Mouse (Mus musculus) limb, embryonic 10.5 days (tissue): Measurements from ENCODE around the gene Gm21060. TPM values are rescaled to one million over a fixed set of nuclear protein-coding genes. Genes with fewer than 3 reads are reported as not detected.
A peak's percentile ranks its signal among the peaks of the same experiment; 100 is the strongest.
"Not testable (repeated sequence)": the region's sequence is repeated elsewhere in the genome, so short reads cannot be mapped to it uniquely, and the experiment has no call there.

Experiments used
- DNase-seq: peaks from one replicate; pipeline ENCODE4 v3.0.0-alpha.2; 2017; ENCODE audit warnings: low spot score
- H3K27ac ChIP-seq: fragments of 300-500 bp; sonication (generic); 2 replicates; pipeline ENCODE4 v1.5.1; 2016; ENCODE audit warnings: mild to moderate bottlenecking
- H3K27me3 ChIP-seq: fragments of 300-500 bp; sonication (generic); 2 replicates; pipeline ENCODE4 v1.6.1; 2016; ENCODE audit warnings: low read depth, mild to moderate bottlenecking; ENCODE audit not compliant: poor library complexity, severe bottlenecking
- H3K36me3 ChIP-seq: fragments of 300-500 bp; sonication (generic); 2 replicates; pipeline ENCODE4 v1.6.1; 2016; ENCODE audit warnings: mild to moderate bottlenecking, moderate library complexity
- H3K4me1 ChIP-seq: fragments of 300-500 bp; sonication (generic); 2 replicates; pipeline ENCODE4 v1.6.1; 2016
- H3K4me3 ChIP-seq: fragments of 300-500 bp; sonication (generic); 2 replicates; pipeline ENCODE4 v1.5.1; 2016; ENCODE audit warnings: mild to moderate bottlenecking, moderate library complexity
- H3K9me3 ChIP-seq: fragments of 300-500 bp; sonication (generic); replicated peaks from 2 replicates; pipeline ENCODE4 v1.6.1; 2016; ENCODE audit warnings: mild to moderate bottlenecking
- WGBS: fragments of 180-500 bp; shearing (Covaris S2); methylation state at CpG from one replicate; pipeline ENCODE4 v1.1.7; 2016; 5-methylcytosine and 5-hydroxymethylcytosine counted together
- polyA plus RNA-seq: library from polyadenylated mRNA; unstranded; fragments of >200 nt; fragmentation: Nextera tagmentation; extraction: Ambion mirVana; gene quantifications from 2 replicates; pipeline ENCODE4 v1.2.1, GENCODE M21; 2016

Gm21060 gene
- not detected in 2 replicates for polyA plus RNA-seq

DNA sequence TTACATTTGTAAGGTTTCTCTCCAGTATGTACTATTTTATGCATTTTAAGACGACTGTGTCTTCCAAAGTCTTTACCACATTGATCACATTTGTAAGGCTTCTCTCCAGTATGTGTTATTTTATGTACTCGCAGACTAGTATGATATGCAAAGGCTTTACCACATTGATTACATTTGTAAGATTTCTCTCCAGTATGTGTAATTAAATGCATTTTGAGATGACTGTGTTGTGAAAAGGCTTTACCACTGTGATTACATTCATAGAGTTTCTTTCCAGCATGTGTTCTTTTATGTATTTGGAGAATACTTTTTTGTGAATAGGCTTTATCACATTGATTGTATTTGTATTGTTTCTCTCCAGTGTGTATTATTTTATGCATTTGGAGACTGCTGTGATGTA is at the start of gene Gm21060:
Gm21060 (minus strand) TSS at position 101 of the 400 bp plus-strand sequence.
- DNase-seq: no peak
- H3K27me3 ChIP-seq: no peaks in the 10 kb centered on the region
- no peaks in the 10 kb centered on the region for H3K9me3 ChIP-seq
- H3K4me1 ChIP-seq: no peaks in the 10 kb centered on the region
- no peak within 1 kb of the TSS for H3K4me3 ChIP-seq
- no peak within 1 kb of the TSS for H3K27ac ChIP-seq
- WGBS: 94% methylated on average over 2 of the region's 2 CpGs
- H3K36me3 ChIP-seq: no peaks in the 10 kb centered on the region

DNA sequence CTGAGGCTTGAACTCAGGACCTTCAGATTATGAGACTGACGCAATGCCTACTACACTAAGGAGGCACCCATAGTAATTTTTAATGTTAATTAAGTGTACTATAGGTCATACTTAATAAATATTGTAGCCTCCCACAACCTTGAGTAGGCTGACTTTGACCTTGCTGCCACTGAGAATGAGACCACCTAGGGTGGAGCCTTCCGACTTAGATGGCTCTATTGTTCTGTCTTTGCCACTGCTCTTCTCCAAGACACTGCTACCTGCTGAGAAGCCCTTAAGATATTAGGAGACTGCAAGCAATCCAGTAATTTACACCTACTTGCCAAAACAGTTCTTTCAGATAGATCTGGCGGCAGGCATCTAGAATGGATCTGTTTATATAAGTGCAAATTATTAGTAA is 24.0 kb upstream of the Gm21060 start:
- H3K27ac ChIP-seq, H3K4me1 ChIP-seq, H3K4me3 ChIP-seq, DNase-seq, H3K36me3 ChIP-seq, H3K27me3 ChIP-seq, H3K9me3 ChIP-seq: not testable (repeated sequence)
- 73% methylated on average over 3 of the region's 3 CpGs for WGBS

DNA sequence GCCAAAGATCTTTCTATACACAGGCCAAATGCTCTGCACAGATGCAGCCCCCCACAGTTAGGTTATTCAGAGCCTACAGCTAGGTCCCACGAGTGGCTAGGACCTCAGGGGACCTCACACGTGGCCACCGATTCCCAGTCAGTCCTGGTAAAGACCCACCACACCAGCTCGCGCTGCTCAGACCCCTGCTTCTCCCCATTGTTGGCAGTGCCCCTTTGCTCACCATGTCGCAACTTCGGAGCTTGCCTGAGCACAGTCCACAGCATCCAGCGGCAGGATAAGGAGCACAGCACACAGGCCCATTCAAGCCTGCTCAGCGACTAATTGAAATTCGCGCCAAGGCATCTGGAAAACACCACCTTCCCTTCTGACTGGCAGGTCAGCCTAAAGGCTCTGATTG is 16.3 kb upstream of the Gm21060 start:
- H3K36me3 ChIP-seq, H3K27me3 ChIP-seq, DNase-seq, H3K4me1 ChIP-seq, H3K9me3 ChIP-seq, H3K4me3 ChIP-seq, H3K27ac ChIP-seq: not testable (repeated sequence)
- 32% methylated on average over 11 of the region's 11 CpGs for WGBS

DNA sequence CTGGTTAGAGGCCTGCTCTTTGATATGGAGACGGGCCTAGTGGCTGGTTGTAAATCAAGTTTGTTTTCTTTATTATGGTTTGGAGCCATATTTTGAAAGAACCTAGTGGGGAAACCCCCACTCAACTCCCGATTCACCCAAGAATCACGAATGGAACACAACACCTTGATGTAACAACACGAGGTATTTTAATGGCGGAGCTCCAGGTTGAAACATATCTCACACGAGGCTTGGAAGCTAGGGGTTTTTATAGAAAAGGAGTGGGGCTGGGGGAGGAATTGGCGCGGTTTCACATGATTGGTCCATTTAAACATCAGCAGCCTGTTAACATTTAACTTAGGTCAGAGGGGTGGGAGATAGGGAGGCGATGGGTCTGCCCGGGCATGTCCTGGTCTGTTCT is 15.5 kb upstream of the Gm21060 start:
- DNase-seq, H3K9me3 ChIP-seq, H3K27ac ChIP-seq, H3K4me3 ChIP-seq, H3K4me1 ChIP-seq, H3K36me3 ChIP-seq, H3K27me3 ChIP-seq: not testable (repeated sequence)
- WGBS: 90% methylated on average over 10 of the region's 10 CpGs

DNA sequence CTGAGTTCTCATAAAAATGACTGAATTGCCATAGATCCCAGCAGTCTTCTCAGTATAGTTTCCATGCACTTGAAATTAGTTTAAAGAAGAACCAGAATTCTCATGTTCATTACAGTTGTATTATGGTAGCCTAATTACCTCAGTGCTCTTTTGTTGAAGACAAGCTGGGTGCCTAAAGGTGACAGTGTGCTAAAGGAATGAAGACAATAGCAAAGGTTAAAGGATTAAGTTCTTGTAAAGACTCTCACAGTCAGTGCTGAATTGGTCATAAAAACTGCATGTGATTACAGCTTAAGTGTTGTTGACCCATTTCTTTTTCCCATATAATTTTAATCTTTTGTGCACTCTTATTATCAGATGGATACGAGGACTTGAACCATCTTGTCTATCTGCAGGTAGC is 11.2 kb upstream of the Gm21060 start:
- H3K27me3 ChIP-seq, H3K4me1 ChIP-seq, H3K9me3 ChIP-seq, DNase-seq, H3K36me3 ChIP-seq, H3K27ac ChIP-seq, H3K4me3 ChIP-seq: not testable (repeated sequence)
- 75% methylated on average over 1 of the region's 1 CpGs for WGBS

DNA sequence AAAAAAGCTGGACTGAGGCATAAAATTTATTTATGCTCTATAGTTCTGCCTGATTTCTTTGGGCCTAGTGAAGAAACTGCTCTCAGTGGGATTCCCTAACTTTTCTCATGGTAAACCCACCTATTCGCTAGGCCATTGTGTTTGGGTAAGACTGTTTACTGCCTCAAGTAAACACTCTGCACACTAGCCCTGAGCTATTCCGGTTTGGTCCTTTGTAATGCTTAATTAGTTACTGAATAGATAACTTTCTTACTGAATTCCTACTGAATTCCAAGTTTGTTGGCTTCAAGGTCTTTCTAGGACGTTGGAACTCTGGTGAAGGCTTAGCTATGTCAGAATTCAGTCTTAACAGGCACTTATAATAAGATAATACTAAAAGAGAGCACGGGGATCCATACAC is 11.8 kb downstream of the Gm21060 start:
- not testable (repeated sequence) for DNase-seq, H3K4me3 ChIP-seq, H3K9me3 ChIP-seq, H3K4me1 ChIP-seq, H3K36me3 ChIP-seq, H3K27me3 ChIP-seq, H3K27ac ChIP-seq
- 82% methylated on average over 4 of the region's 4 CpGs for WGBS

DNA sequence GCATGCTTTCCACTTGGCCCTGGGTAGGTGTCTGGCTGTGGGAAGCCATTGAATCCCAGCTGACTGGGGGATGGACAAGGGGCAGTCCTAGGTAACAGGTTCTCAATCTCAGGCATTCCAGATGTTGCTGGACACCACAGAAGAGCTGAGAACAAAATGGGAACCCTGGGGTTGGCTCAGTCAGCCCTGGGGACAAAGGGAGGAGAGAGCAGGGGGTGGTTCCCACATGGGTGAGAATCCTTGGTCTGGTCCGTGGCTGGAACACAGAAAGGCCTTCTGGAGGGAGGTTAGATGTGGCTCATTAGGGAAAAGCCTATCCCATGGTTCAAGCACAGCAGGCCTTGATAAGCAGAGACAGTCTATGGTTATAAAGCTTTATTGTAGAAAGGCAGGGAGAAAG is 13.3 kb downstream of the Gm21060 start:
- whole genome bisulfite sequencing: 58% methylated on average over 1 of the region's 1 CpGs
- H3K27me3 ChIP-seq: no peaks in the 10 kb centered on the region
- H3K4me3 ChIP-seq: no peak overlapping the region
- no peaks in the 10 kb centered on the region for H3K9me3 ChIP-seq
- H3K4me1 ChIP-seq: no peaks in the 10 kb centered on the region
- no peak for DNase-seq
- no peak overlapping the region for H3K27ac ChIP-seq
- no peaks in the 10 kb centered on the region for H3K36me3 ChIP-seq

DNA sequence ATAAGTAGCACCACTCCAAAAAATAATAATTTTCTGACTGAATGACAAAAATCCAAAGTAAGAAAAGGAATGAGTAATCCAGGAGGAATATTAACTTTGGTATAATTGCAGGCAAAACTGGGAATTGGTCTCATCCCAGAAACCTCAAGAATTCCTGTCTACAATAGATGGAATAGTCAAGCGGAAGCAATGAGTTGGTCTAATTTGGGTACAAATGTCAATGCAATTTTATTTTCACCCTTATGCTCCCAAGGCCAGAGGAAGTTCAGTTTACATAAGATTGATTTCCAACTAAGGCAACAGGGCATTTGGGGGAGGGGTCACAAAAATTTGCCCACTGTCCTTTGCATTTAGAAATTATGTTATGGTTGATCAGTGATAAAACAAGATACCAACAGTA is 21.4 kb downstream of the Gm21060 start:
- Histone ChIP-seq H3K9me3 (no peaks in the 10 kb centered on the region), H3K27ac (no peak overlapping the region), H3K27me3 (no peaks in the 10 kb centered on the region), H3K4me1 (no peaks in the 10 kb centered on the region), H3K4me3 (no peak overlapping the region), H3K36me3 (no peaks in the 10 kb centered on the region)
- WGBS: 94% methylated on average over 1 of the region's 1 CpGs
- DNase-seq: no peak

DNA sequence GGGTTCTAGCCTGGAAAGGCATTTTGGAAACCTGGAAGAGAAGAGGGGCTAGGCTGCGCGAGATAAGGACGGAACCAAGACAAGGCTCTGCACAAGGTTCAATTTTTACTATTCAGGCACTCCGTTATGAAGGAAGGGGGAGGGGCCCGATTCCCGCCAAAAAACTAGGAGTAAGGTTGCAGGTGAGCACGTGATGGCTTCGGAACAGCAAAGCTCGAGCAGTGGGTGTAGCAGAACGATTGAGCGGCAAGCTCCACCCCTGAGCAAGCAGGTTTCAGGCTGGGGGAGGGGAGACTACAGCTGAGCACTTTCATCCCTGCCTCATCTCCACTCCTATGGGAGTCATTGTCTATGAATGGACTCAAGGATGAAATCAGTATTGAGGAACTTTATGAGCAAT is 27.7 kb downstream of the Gm21060 start:
- H3K9me3 ChIP-seq, H3K27me3 ChIP-seq, H3K4me1 ChIP-seq, H3K36me3 ChIP-seq, DNase-seq, H3K27ac ChIP-seq, H3K4me3 ChIP-seq: not testable (repeated sequence)
- WGBS: 30% methylated on average over 11 of the region's 11 CpGs

DNA sequence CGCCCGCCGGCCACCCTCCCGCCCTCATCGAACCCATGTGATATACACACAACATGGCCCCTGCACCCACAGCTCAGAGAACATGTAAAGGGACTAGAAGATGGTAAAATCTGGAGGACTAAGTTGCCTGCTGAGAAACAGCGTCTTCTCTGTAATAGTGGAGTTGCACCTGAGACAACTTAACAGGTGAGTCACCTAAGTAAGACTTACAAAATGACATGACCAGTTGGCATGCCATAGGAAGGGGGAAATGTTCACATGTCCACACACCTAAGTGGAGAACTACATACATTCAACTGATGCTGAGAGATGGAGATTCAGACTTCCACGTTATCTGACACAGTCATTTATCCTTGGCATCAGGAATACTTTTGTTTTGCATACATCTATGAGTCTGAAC is 29.7 kb downstream of the Gm21060 start:
- Histone ChIP-seq H3K9me3 (no peaks in the 10 kb centered on the region), H3K27me3 (0 out of 2 replicates have a peak, but pooled peaks cover 5% of the 10 kb centered on the region), H3K4me3 (no peak overlapping the region), H3K36me3 (no peaks in the 10 kb centered on the region), H3K4me1 (no peaks in the 10 kb centered on the region), H3K27ac (no peak overlapping the region)
- DNase-seq: no peak
- 20% methylated on average over 7 of the region's 7 CpGs for WGBS

DNA sequence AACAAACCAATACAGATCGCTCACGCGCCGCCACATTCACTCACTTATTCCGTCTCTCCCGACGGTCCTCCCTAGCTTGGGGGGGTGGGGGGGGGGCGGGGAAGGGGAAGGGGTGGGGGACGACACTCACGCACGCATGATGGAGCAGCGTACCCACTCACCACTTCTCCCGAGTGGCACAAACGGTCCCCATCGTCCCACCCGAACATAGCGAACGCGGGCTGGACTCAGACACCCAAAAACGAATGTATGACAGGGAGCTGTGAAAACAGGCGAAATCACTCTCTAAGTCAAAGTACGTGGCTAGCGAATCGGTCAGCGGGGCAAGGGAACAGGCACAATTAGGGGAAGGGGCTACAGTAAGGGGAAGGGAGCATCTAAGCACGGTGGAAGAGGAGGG is 30.2 kb downstream of the Gm21060 start:
- Histone ChIP-seq H3K27ac (no peak overlapping the region), H3K4me1 (no peaks in the 10 kb centered on the region)
- WGBS: 2% methylated on average over 26 of the region's 26 CpGs

DNA sequence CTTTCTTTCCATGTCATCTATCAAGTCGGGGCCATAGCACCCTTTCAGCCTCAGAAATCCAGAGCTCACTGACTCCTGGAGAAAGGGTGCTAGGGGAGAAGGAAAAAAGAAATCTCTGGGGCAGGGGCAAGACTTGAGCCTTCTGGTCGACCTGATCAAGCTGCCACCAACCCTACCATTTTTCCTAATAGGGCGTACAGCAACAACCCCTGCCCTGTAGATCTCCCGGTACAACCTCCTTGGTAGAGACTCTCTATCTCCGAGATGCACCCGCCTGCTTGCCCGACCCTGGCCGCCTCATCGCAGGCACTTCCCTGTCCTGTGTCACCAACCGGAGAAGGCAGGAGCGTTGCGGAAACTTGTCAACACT is 30.6 kb downstream of the Gm21060 start:
- Histone ChIP-seq H3K9me3 (no peaks in the 10 kb centered on the region), H3K36me3 (no peaks in the 10 kb centered on the region), H3K4me1 (no peaks in the 10 kb centered on the region), H3K4me3 (no peak overlapping the region), H3K27ac (no peak overlapping the region; the same call in 1 of the 2 replicates), H3K27me3 (0 out of 2 replicates have a peak, but pooled peaks cover 5% of the 10 kb centered on the region)
- WGBS: 2% methylated on average over 12 of the region's 12 CpGs
- DNase-seq: peak; percentile 71

More for the DNA sequence above, 30.2 kb downstream of the Gm21060 start:
- Histone ChIP-seq H3K36me3 (no peaks in the 10 kb centered on the region), H3K4me3 (no peak overlapping the region), H3K27me3 (0 out of 2 replicates have a peak, but pooled peaks cover 5% of the 10 kb centered on the region), H3K9me3 (no peaks in the 10 kb centered on the region)
- peak; percentile 97 for DNase-seq

DNA sequence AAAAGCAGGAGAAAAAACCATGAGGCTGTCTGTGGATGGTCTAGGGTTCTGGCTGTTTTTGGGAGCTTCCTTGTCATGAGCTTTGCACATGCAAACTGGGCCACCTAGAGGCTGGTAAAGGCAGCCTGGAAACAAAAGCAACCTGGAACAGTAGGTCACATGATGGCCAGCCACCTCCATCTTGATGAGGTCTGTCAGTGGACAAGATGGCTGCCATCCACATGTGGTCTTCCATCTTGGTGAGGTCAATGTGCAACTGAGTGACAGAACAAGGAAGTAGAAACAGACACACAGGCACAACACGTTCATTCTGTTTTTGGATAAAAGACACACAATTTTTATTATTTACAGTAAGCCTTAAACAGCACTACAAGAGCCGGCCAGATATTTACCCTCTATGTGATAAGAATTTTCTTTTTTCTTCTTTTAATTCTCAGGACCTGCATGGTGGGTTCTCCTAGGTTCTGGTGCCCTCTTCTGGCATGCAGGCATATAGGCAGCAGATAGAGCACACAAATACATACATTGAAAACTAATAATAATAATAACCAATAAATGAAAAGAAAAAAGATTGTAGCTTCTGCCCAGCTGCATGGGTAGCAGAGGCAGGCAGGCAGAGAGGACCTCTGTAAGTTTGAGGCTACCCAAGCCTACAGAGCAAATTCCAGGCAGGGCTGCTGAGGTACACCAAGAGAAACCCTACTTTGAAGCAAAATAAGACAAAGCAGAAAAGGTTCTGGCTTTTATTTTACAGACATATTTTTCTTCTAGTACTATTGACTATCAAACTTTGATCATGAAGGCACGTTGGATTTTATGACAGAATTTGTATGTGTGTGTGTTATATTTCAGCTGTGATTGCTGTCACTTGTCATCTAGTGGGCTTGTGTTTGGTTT is 31.3 kb downstream of the Gm21060 start:
- 33% methylated on average over 3 of the region's 3 CpGs for WGBS
- no peaks in the 10 kb centered on the region for H3K4me1 ChIP-seq
- no peak overlapping the region for H3K4me3 ChIP-seq
- no peaks in the 10 kb centered on the region for H3K36me3 ChIP-seq
- H3K27ac ChIP-seq: no peak overlapping the region
- 0 out of 2 replicates have a peak, but pooled peaks cover 5% of the 10 kb centered on the region for H3K27me3 ChIP-seq
- H3K9me3 ChIP-seq: no peaks in the 10 kb centered on the region
- peak; percentile 55 for DNase-seq

DNA sequence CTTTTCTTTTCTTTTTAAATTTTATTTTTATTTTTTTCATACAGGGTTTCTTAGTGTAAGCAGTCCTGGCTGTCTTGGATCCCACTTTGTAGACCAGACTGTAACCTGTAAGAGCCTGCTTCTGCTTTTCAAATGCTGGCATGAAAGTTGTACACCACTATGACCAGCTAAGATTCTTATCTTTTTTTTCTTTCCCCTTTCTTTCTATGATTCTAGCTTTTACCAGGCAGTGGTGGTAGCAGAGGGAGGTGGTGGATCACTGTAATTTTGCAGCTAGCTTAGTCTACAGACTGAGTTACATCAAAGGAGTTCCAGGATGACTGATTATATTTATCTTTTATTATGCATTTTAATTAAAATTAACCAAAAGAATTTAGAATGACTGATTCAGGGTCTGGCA is 31.9 kb downstream of the Gm21060 start:
- Histone ChIP-seq H3K27ac (no peak overlapping the region), H3K9me3 (no peaks in the 10 kb centered on the region), H3K4me3 (no peak overlapping the region), H3K36me3 (no peaks in the 10 kb centered on the region), H3K4me1 (no peaks in the 10 kb centered on the region), H3K27me3 (0 out of 2 replicates have a peak, but pooled peaks cover 5% of the 10 kb centered on the region)
- DNase-seq: no peak
